Mouse (Mus musculus) MEL (cell line): ENCODE results near the gene Akt1s1. TPM values are rescaled to one million over a fixed set of nuclear protein-coding genes. Genes with fewer than 3 reads are reported as not detected.

ENCODE experiments used
- DNase-seq: peaks from one replicate; pipeline ENCODE4 v3.0.0; 2011; ENCODE audit warnings: low read depth, low spot score
- H3K27ac ChIP-seq: 2 replicates; pipeline ENCODE4 v1.5.1; 2012; ENCODE audit warnings: low read depth, mild to moderate bottlenecking, control low read depth, low read length, moderate library complexity; ENCODE audit not compliant: control insufficient read depth
- H3K27me3 ChIP-seq, 2 experiments: fragments of 150-350 bp in 1 of 2; sonication (generic) in 1 of 2; 2 replicates each; pipeline ENCODE4 v1.6.1; 2012; ENCODE audit warnings: low read length in 2 of 2, mild to moderate bottlenecking in 2 of 2, improper control_type of control experiment in 1 of 2, moderate library complexity in 1 of 2; ENCODE audit not compliant: insufficient read depth in 2 of 2, control insufficient read depth in 1 of 2
- H3K36me3 ChIP-seq, 2 experiments: 2 replicates each; pipeline ENCODE4 v1.6.1; 2012 to 2014; ENCODE audit warnings: low read length in 2 of 2, improper control_type of control experiment in 1 of 2, inconsistent platforms in 1 of 2, mild to moderate bottlenecking in 1 of 2; ENCODE audit not compliant: insufficient read depth in 2 of 2, control insufficient read depth in 1 of 2
- H3K4me1 ChIP-seq, 2 experiments: fragments of 150-350 bp in 1 of 2; sonication (generic) in 1 of 2; 2 replicates each; pipeline ENCODE4 v1.6.1; 2012; ENCODE audit warnings: low read length in 2 of 2, improper control_type of control experiment in 1 of 2, mild to moderate bottlenecking in 1 of 2; ENCODE audit not compliant: insufficient read depth in 2 of 2, control insufficient read depth in 1 of 2
- H3K4me3 ChIP-seq, 2 experiments: fragments of 150-350 bp in 1 of 2; sonication (generic) in 1 of 2; 2 replicates each; pipeline ENCODE4 v1.5.1; 2012; ENCODE audit warnings: low read depth in 2 of 2, low read length in 2 of 2, mild to moderate bottlenecking in 2 of 2, moderate library complexity in 2 of 2, control low read depth in 1 of 2, improper control_type of control experiment in 1 of 2; ENCODE audit not compliant: control insufficient read depth in 1 of 2, insufficient read depth in 1 of 2
- H3K79me2 ChIP-seq: 2 replicates; pipeline ENCODE4 v1.6.1; 2012; ENCODE audit warnings: mild to moderate bottlenecking, low read length, moderate library complexity; ENCODE audit not compliant: control insufficient read depth, poor library complexity, insufficient read depth
- H3K9ac ChIP-seq: 2 replicates; pipeline ENCODE4 v1.6.1; 2012; ENCODE audit warnings: low read depth, mild to moderate bottlenecking, control low read depth, low read length, moderate library complexity; ENCODE audit not compliant: control insufficient read depth, poor library complexity, severe bottlenecking
- H3K9me3 ChIP-seq: fragments of 150-350 bp; sonication (generic); replicated peaks from 2 replicates; pipeline ENCODE4 v1.6.1; 2012; ENCODE audit warnings: mild to moderate bottlenecking, low read length, improper control_type of control experiment, moderate library complexity; ENCODE audit not compliant: insufficient read depth
- E2F4 ChIP-seq: IDR thresholded peaks from 2 replicates; pipeline ENCODE4 v1.6.1; 2011; ENCODE audit warnings: low read depth, low read length, improper control_type of control experiment, borderline replicate concordance
- ETS1 ChIP-seq: IDR thresholded peaks from 2 replicates; pipeline ENCODE4 v1.6.1; 2012; ENCODE audit warnings: low read depth, mild to moderate bottlenecking, inconsistent platforms, low read length, improper control_type of control experiment, moderate library complexity
- GABPA ChIP-seq: IDR thresholded peaks from 2 replicates; pipeline ENCODE4 v1.6.1; 2012; ENCODE audit warnings: low read depth, mild to moderate bottlenecking, inconsistent platforms, low read length, improper control_type of control experiment, moderate library complexity
- GATA1 ChIP-seq: IDR thresholded peaks from 2 replicates; pipeline ENCODE4 v1.6.1; 2011; ENCODE audit warnings: low read depth, low read length, improper control_type of control experiment
- MAFK ChIP-seq: IDR thresholded peaks from 2 replicates; pipeline ENCODE4 v1.6.1; 2011; ENCODE audit warnings: low read depth, mild to moderate bottlenecking, low read length, improper control_type of control experiment, borderline replicate concordance
- MAX ChIP-seq: IDR thresholded peaks from 2 replicates; pipeline ENCODE4 v1.6.1; 2011; ENCODE audit warnings: low read length, improper control_type of control experiment
- MAZ ChIP-seq: IDR thresholded peaks from 2 replicates; pipeline ENCODE4 v1.6.1; 2012; ENCODE audit warnings: low read depth, mild to moderate bottlenecking, inconsistent platforms, low read length, improper control_type of control experiment
- MYC ChIP-seq: IDR thresholded peaks from 2 replicates; pipeline ENCODE4 v1.6.1; 2011; ENCODE audit warnings: low read depth, mild to moderate bottlenecking, low read length, improper control_type of control experiment, moderate library complexity
- NRF1 ChIP-seq: IDR thresholded peaks from 2 replicates; pipeline ENCODE4 v1.6.1; 2014; ENCODE audit warnings: low read depth, mild to moderate bottlenecking, inconsistent platforms, low read length, improper control_type of control experiment, moderate library complexity; ENCODE audit not compliant: poor library complexity, insufficient read depth, severe bottlenecking
- POLR2A ChIP-seq, 2 experiments: IDR thresholded peaks; 2 replicates each; pipeline ENCODE4 v1.6.1; 2011 to 2012; ENCODE audit warnings: low read length in 2 of 2, mild to moderate bottlenecking in 2 of 2, control low read depth in 1 of 2, improper control_type of control experiment in 1 of 2, low read depth in 1 of 2, moderate library complexity in 1 of 2; ENCODE audit not compliant: control insufficient read depth in 1 of 2, insufficient read depth in 1 of 2, poor library complexity in 1 of 2
- POLR2AphosphoS2 ChIP-seq: IDR thresholded peaks from 2 replicates; pipeline ENCODE4 v1.6.1; 2011; ENCODE audit warnings: low read length, improper control_type of control experiment
- RAD21 ChIP-seq: IDR thresholded peaks from 2 replicates; pipeline ENCODE4 v1.6.1; 2011; ENCODE audit warnings: mild to moderate bottlenecking, low read depth, low read length, improper control_type of control experiment
- SIN3A ChIP-seq: IDR thresholded peaks from 2 replicates; pipeline ENCODE4 v1.6.1; 2012; ENCODE audit warnings: low read length, improper control_type of control experiment, inconsistent platforms
- UBTF ChIP-seq: IDR thresholded peaks from 2 replicates; pipeline ENCODE4 v1.6.1; 2012; ENCODE audit warnings: low read depth, mild to moderate bottlenecking, inconsistent platforms, low read length, improper control_type of control experiment, moderate library complexity, borderline replicate concordance; ENCODE audit not compliant: insufficient read depth
- USF1 ChIP-seq: IDR thresholded peaks from 2 replicates; pipeline ENCODE4 v1.6.1; 2014; ENCODE audit warnings: low read depth, mild to moderate bottlenecking, inconsistent platforms, low read length, improper control_type of control experiment, moderate library complexity
- USF2 ChIP-seq, 2 experiments: IDR thresholded peaks; 2 replicates each; pipeline ENCODE4 v1.6.1; 2011 to 2012; ENCODE audit warnings: improper control_type of control experiment in 2 of 2, low read length in 2 of 2, borderline replicate concordance in 1 of 2, inconsistent platforms in 1 of 2, low read depth in 1 of 2, mild to moderate bottlenecking in 1 of 2; ENCODE audit not compliant: insufficient read depth in 1 of 2
- ZC3H11A ChIP-seq: IDR thresholded peaks from 2 replicates; pipeline ENCODE4 v1.6.1; 2012; ENCODE audit warnings: low read depth, mild to moderate bottlenecking, inconsistent platforms, low read length, improper control_type of control experiment
- polyA plus RNA-seq, 2 experiments: library from polyadenylated mRNA; stranded (reverse) in 1 of 2; unstranded in 1 of 2; fragments of >175 nt in 1 of 2; fragments of >200 nt in 1 of 2; gene quantifications; 2 replicates each; pipeline versions ENCODE4 v1.2.1 to v1.2.4; 2012; ENCODE audit warnings: low replicate concordance in 2 of 2, low read depth in 1 of 2; ENCODE audit not compliant: insufficient read length in 2 of 2, insufficient read depth in 1 of 2, missing spikeins in 1 of 2
- total RNA-seq: library from RNA; depleted of rRNA; stranded (reverse); fragments of 300-350 nt; gene quantifications from 2 replicates; pipeline ENCODE4 v1.2.3, GENCODE M21; 2012

Gene Akt1s1
- total and polyA plus RNA-seq, 3 experiments, result 37.3 to 71.8 TPM; not detected in 1

GRCm38 (mm10) chr7:44863982-44864494 is 15.2 kb downstream of the Akt1s1 start:
- no peaks in the 10 kb centered on the region; a peak in 2 of 4 replicates for H3K36me3 ChIP-seq
- H3K27me3 ChIP-seq, result no peaks in the 10 kb centered on the region
- H3K9me3 ChIP-seq, result no peaks in the 10 kb centered on the region
- no peak overlapping the region for H3K9ac ChIP-seq
- H3K27ac ChIP-seq, result no peak overlapping the region
- no peak for TF ChIP-seq GABPA
- TF ChIP-seq UBTF, result no peak
- TF ChIP-seq POLR2AphosphoS2, result no peak
- TF ChIP-seq ETS1, result no peak
- no peak for TF ChIP-seq MAFK
- TF ChIP-seq NRF1, result no peak
- TF ChIP-seq MYC, result no peak
- no peak for TF ChIP-seq E2F4
- TF ChIP-seq ZC3H11A, result no peak
- TF ChIP-seq USF1, result no peak
- TF ChIP-seq RAD21, result no peak
- TF ChIP-seq MAX, result no peak
- no peak for TF ChIP-seq MAZ
- TF ChIP-seq SIN3A, result no peak
- no peak for TF ChIP-seq POLR2A (IDR thresholded peaks at IDR 0.05; ENCODE audit: control insufficient read depth in 1 of 2, insufficient read depth in 1 of 2, low read depth in 1 of 2, low read length in 2 of 2, poor library complexity in 1 of 2)
- TF ChIP-seq USF2 (IDR thresholded peaks at IDR 0.05; ENCODE audit: borderline replicate concordance in 1 of 2, insufficient read depth in 1 of 2, low read depth in 1 of 2, low read length in 2 of 2), result no peak
- TF ChIP-seq GATA1, result no peak
- DNase-seq, result no peak
- H3K79me2 ChIP-seq, result peaks cover 7% of the 10 kb centered on the region
- no peak overlapping the region for H3K4me3 ChIP-seq
- peaks cover 0 to 3% of the 10 kb centered on the region in 2 experiments; a peak in 2 of 4 replicates for H3K4me1 ChIP-seq

- H3K36me3 ChIP-seq, result no peaks in the 10 kb centered on the region; a peak in 2 of 4 replicates
- 0 out of 2 replicates have a peak, but pooled peaks have one; percentile 15 for TF ChIP-seq POLR2AphosphoS2
- TF ChIP-seq MAX, result no peak
- TF ChIP-seq, all 39 proteins: peak for 1
- DNase-seq, result peak; percentile 39
- H3K79me2 ChIP-seq, result peaks cover 9% of the 10 kb centered on the region
- H3K4me3 ChIP-seq, result no peak overlapping the region
- no peaks in the 10 kb centered on the region for H3K27me3 ChIP-seq
- H3K9me3 ChIP-seq, result no peaks in the 10 kb centered on the region
- peaks cover 0 to 3% of the 10 kb centered on the region in 2 experiments; a peak in 2 of 4 replicates for H3K4me1 ChIP-seq
- H3K27ac ChIP-seq, result no peak overlapping the region
- H3K9ac ChIP-seq, result no peak overlapping the region
Observed at GRCm38 (mm10) chr7:44864595-44865542, 16.1 kb downstream of the Akt1s1 start.
